Comparison of ENCODE assay signal across 19 mouse cellular contexts in genomic region chr8:92420666-92421065, GRCm38 (mm10).
"Had no signal": no experiment of that assay in that cellular context is flagged by ENCODE, and none has a peak within 500 bp of the region (broad histone marks: within the 10 kb centered on the region; RNA-seq: fewer than 3 reads in every experiment).

No protein-coding gene starts in this region.

- H3K36me3 ChIP-seq: midbrain, embryonic 10.5 days; midbrain, embryonic 12.5 days; neural tube, embryonic 13.5 days; neural tube, embryonic 15.5 days; stomach, embryonic 15.5 days had no signal

- H3K9me3 ChIP-seq: midbrain, embryonic 10.5 days; midbrain, embryonic 12.5 days; neural tube, embryonic 13.5 days; neural tube, embryonic 15.5 days; stomach, embryonic 15.5 days had no signal

- H3K27ac ChIP-seq: midbrain, embryonic 10.5 days; midbrain, embryonic 12.5 days; neural tube, embryonic 13.5 days; neural tube, embryonic 15.5 days; stomach, embryonic 15.5 days; stomach, postnatal 0 days had no signal

- H3K4me1 ChIP-seq: midbrain, embryonic 10.5 days; midbrain, embryonic 12.5 days; neural tube, embryonic 13.5 days; neural tube, embryonic 15.5 days; stomach, embryonic 15.5 days had no signal

- H3K4me3 ChIP-seq: midbrain, embryonic 10.5 days; midbrain, embryonic 12.5 days; myocyte; neural tube, embryonic 13.5 days; neural tube, embryonic 15.5 days; stomach, embryonic 15.5 days had no signal

- H3K27me3 ChIP-seq: neural tube, embryonic 13.5 days; neural tube, embryonic 15.5 days; stomach, embryonic 15.5 days had no signal

- DNase-seq: lung, adult 18-20 months; lung, embryonic 14.5 days; lung, postnatal 10 days; lung, postnatal 4 days; midbrain, embryonic 14.5 days; retina, postnatal 1 day; right cerebral cortex, adult 18-20 months; right cerebral cortex, postnatal 25 days; right cerebral cortex, postnatal 4 days; thymus, adult 2 months; thymus, postnatal 25 days; thymus, postnatal 4 days had no signal
